Comparison of ENCODE assay signal across 9 mouse cellular contexts in the genomic region with DNA sequence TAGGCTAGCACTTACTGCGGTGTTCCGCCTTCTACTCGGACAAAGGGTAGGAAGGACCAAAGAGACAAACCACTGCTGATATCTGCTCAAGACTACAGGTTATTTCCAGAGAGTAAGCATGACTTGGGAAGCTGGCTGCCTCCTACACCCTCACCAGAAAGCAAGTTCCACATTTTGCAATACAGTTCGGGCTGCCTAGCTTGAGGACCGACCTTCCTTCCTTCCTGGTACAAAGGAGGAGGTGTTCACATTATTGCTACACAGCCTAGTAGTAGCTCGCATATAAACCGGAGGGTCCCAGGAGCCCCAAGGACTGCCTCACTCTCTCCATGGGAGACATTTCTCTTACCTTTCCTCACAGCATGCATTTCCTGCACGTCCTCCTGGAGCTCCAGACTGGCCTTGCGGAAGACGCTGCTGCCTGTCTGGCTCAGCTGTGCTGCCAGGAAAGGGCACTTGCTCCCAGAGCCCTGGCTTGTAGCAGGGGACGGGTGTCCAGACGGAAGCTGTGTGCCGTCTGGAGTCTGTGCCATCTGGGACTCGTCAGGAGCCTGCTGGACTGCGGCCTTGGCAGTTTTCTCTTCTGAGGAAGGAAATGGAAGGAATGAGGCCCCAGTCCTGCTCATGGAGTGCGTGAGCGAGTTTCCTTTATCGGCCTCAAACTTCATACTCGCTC. TPM values are rescaled to one million over a fixed set of nuclear protein-coding genes. Genes with fewer than 3 reads are reported as not detected.
DNase-seq lines count a peak whose midpoint lies in the region; ATAC-seq and TF ChIP-seq lines count a peak whose summit lies in the region.
"Had no signal": no experiment of that assay in that cellular context is flagged by ENCODE, and none has a peak within 500 bp of the region (broad histone marks: within the 10 kb centered on the region; RNA-seq: fewer than 3 reads in every experiment).

No protein-coding gene starts in this region.

- TF ChIP-seq CTCF in bone marrow macrophage, adult 2 months (IDR thresholded peaks at IDR 0.05; ENCODE audit: low read depth, low read length): no peak
- no peak for TF ChIP-seq CTCF in liver, postnatal 0 days (IDR thresholded peaks at IDR 0.05; ENCODE audit: low read depth)

- H3K4me1 ChIP-seq in bone marrow macrophage, adult 2 months (ENCODE audit: control insufficient read depth, insufficient read depth, low read length): peaks cover 38% of the 10 kb centered on the region
- peaks cover 20% of the 10 kb centered on the region for H3K4me1 ChIP-seq in heart, embryonic 12.5 days (replicated peaks)
- peaks cover 11% of the 10 kb centered on the region for H3K4me1 ChIP-seq in liver, postnatal 0 days (ENCODE audit: insufficient read depth)

- peak; percentile 50; the same call in 1 of the 2 replicates for ATAC-seq in heart, embryonic 12.5 days (ENCODE audit: insufficient number of reproducible peaks, low FRiP score)
- no peak for ATAC-seq in liver, postnatal 0 days

- peak overlapping the region; percentile 85 for H3K27ac ChIP-seq in bone marrow macrophage, adult 2 months (ENCODE audit: insufficient read depth, low read depth, low read length)
- H3K27ac ChIP-seq in heart, embryonic 12.5 days (ENCODE audit: poor library complexity, severe bottlenecking): peak overlapping the region; percentile 42
- H3K27ac ChIP-seq in liver, postnatal 0 days (ENCODE audit: low read depth): peak overlapping the region; percentile 53
- H3K27ac ChIP-seq: embryonic facial prominence, embryonic 15.5 days had no signal

- peak; percentile 12 for DNase-seq in embryo, embryonic 11 days
- DNase-seq in embryo, embryonic 10.5 days (ENCODE audit: low spot score): no peak
- no peak for DNase-seq in liver, postnatal 0 days
- no peak for DNase-seq in thymus, postnatal 25 days
- DNase-seq in urinary bladder, postnatal 25 days (ENCODE audit: low spot score): no peak
- DNase-seq in embryo, embryonic 9.5 days (ENCODE audit: extremely low spot score): no peak

- no peaks in the 10 kb centered on the region for H3K9me3 ChIP-seq in heart, embryonic 12.5 days (replicated peaks)
- H3K9me3 ChIP-seq in liver, postnatal 0 days (ENCODE audit: low read length): no peaks in the 10 kb centered on the region
- H3K9me3 ChIP-seq: embryonic facial prominence, embryonic 15.5 days had no signal

- no peaks in the 10 kb centered on the region for H3K27me3 ChIP-seq in heart, embryonic 12.5 days (replicated peaks)
- H3K27me3 ChIP-seq in liver, postnatal 0 days (ENCODE audit: insufficient read depth, low read length): no peaks in the 10 kb centered on the region
- H3K27me3 ChIP-seq: embryonic facial prominence, embryonic 15.5 days had no signal

- H3K4me2 ChIP-seq in heart, embryonic 12.5 days: peak overlapping the region; percentile 0; the same call in 1 of the 2 replicates
- H3K4me2 ChIP-seq in liver, postnatal 0 days (ENCODE audit: low read depth, low read length): peak overlapping the region; percentile 26; the same call in 1 of the 2 replicates
- H3K4me2 ChIP-seq: embryonic facial prominence, embryonic 15.5 days had no signal

- H3K36me3 ChIP-seq in heart, embryonic 12.5 days: peaks cover 56% of the 10 kb centered on the region
- peaks cover 49% of the 10 kb centered on the region for H3K36me3 ChIP-seq in liver, postnatal 0 days (replicated peaks; ENCODE audit: insufficient read depth, low read length)

- TF ChIP-seq EP300 in liver, postnatal 0 days (IDR thresholded peaks at IDR 0.05; ENCODE audit: low read depth): no peak

- TF ChIP-seq POLR2A in bone marrow macrophage, adult 2 months (IDR thresholded peaks at IDR 0.05; ENCODE audit: borderline replicate concordance, low read depth, low read length): no peak

- 56% methylated on average over 19 of the region's 19 CpGs for WGBS in heart, embryonic 12.5 days
- WGBS in liver, postnatal 0 days (ENCODE audit: insufficient replicate concordance): 51% methylated on average over 19 of the region's 19 CpGs

- peak overlapping the region; percentile 13 for H3K9ac ChIP-seq in heart, embryonic 12.5 days
- no peak overlapping the region for H3K9ac ChIP-seq in liver, postnatal 0 days (replicated peaks)
- H3K9ac ChIP-seq: embryonic facial prominence, embryonic 15.5 days had no signal

- H3K4me3 ChIP-seq in bone marrow macrophage, adult 2 months (ENCODE audit: insufficient read depth, low read length): peak overlapping the region; percentile 21
- H3K4me3 ChIP-seq in heart, embryonic 12.5 days: no peak overlapping the region
- 0 out of 2 replicates have a peak overlapping the region, but pooled peaks have one; percentile 5 for H3K4me3 ChIP-seq in liver, postnatal 0 days (ENCODE audit: low read depth, low read length)
- H3K4me3 ChIP-seq: embryonic facial prominence, embryonic 15.5 days had no signal

RNA-seq across cellular contexts. Expression of gene Alas1, which starts 5.5 kb away (rescaled TPM):
- polyA plus RNA-seq in bone marrow macrophage, adult 2 months (2012; ENCODE audit: insufficient read depth, insufficient read length, missing spikeins): 67.2 and 70.5 TPM in 2 replicates
- 129 and 133 TPM in 2 replicates for polyA plus RNA-seq in heart, embryonic 12.5 days (2016; fragmentation: Nextera tagmentation; extraction: Ambion mirVana)
- polyA plus RNA-seq in liver, postnatal 0 days (2015; fragmentation: Nextera tagmentation; extraction: Ambion mirVana): 131 and 146 TPM in 2 replicates

RNA-seq across cellular contexts. Expression of gene Tlr9, which starts 20.6 kb away (rescaled TPM):
- polyA plus RNA-seq in bone marrow macrophage, adult 2 months (2012; ENCODE audit: insufficient read depth, insufficient read length, missing spikeins): 41.6 and 61.6 TPM in 2 replicates
- not detected in 2 replicates for polyA plus RNA-seq in heart, embryonic 12.5 days (2016; fragmentation: Nextera tagmentation; extraction: Ambion mirVana)
- 0.07 and 0.16 TPM in 2 replicates for polyA plus RNA-seq in liver, postnatal 0 days (2015; fragmentation: Nextera tagmentation; extraction: Ambion mirVana)

RNA-seq across cellular contexts. Expression of gene Poc1a, which starts 37.9 kb away (rescaled TPM):
- 8.3 and 13.7 TPM in 2 replicates for polyA plus RNA-seq in bone marrow macrophage, adult 2 months (2012; ENCODE audit: insufficient read depth, insufficient read length, missing spikeins)
- polyA plus RNA-seq in heart, embryonic 12.5 days (2016; fragmentation: Nextera tagmentation; extraction: Ambion mirVana): 27.8 and 30.0 TPM in 2 replicates
- 13.0 and 14.5 TPM in 2 replicates for polyA plus RNA-seq in liver, postnatal 0 days (2015; fragmentation: Nextera tagmentation; extraction: Ambion mirVana)

RNA-seq across cellular contexts. Expression of gene Twf2, which starts 40.0 kb away (rescaled TPM):
- 99.0 and 113 TPM in 2 replicates for polyA plus RNA-seq in bone marrow macrophage, adult 2 months (2012; ENCODE audit: insufficient read depth, insufficient read length, missing spikeins)
- polyA plus RNA-seq in heart, embryonic 12.5 days (2016; fragmentation: Nextera tagmentation; extraction: Ambion mirVana): 52.9 and 53.9 TPM in 2 replicates
- polyA plus RNA-seq in liver, postnatal 0 days (2015; fragmentation: Nextera tagmentation; extraction: Ambion mirVana): 22.4 and 23.0 TPM in 2 replicates

RNA-seq across cellular contexts. Expression of gene Ppm1m, which starts 43.4 kb away (rescaled TPM):
- 41.5 and 42.6 TPM in 2 replicates for polyA plus RNA-seq in bone marrow macrophage, adult 2 months (2012; ENCODE audit: insufficient read depth, insufficient read length, missing spikeins)
- polyA plus RNA-seq in heart, embryonic 12.5 days (2016; fragmentation: Nextera tagmentation; extraction: Ambion mirVana): 30.7 and 34.1 TPM in 2 replicates
- 11.0 and 11.1 TPM in 2 replicates for polyA plus RNA-seq in liver, postnatal 0 days (2015; fragmentation: Nextera tagmentation; extraction: Ambion mirVana)

Comparison
In these comparisons a context has a peak if more than half of its experiments do, and no peak if none do; other contexts are left out.
1. RNA of gene Tlr9, which starts 20.6 kb away (polyA plus RNA-seq): 41.6 to 61.6 TPM in bone marrow macrophage, adult 2 months; 0.07 to 0.16 TPM in liver, postnatal 0 days and not detected in heart, embryonic 12.5 days; every median in the first group is over 10 times any median in the second.
2. Peak in every context shown above with its lines, with median percentiles within 50 percentile points of each other: H3K27ac ChIP-seq.